Mouse (Mus musculus): Measurements from ENCODE around the gene Rcc1. TPM values are rescaled to one million over a fixed set of nuclear protein-coding genes. Genes with fewer than 3 reads are reported as not detected.

Gene Rcc1
- polyA plus RNA-seq, 1 experiment from 2014 or later = 79.4 TPM

DNA sequence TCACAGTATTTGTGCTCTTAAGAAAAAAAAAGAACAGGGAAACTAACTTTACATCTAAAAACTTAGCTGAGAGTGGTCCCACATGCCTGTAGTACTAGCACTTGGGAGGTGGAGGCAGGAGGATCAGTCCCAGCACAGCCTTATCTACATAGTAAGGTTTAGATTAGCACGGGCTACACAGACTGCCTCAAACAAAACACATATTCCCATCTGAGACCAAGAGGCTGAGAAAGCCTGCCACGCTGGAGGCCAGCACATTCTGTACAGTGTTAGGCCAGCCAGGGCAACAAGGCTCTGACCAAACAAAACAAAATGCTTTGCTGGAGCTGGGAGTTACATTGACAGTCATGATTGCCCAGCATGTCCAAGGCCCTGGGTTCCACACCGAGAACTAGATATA lies 30.1 kb upstream of the Rcc1 start:
- H3K4me1 ChIP-seq (replicated peaks) = peaks cover 42% of the 10 kb centered on the region
- H3K36me3 ChIP-seq = peaks cover 61% of the 10 kb centered on the region
- H3K4me3 ChIP-seq (replicated peaks) = no peak overlapping the region
- H3K27me3 ChIP-seq = no peaks in the 10 kb centered on the region
- H3K27ac ChIP-seq = peak overlapping the region; percentile 15; the same call in 1 of the 2 replicates
- 44% methylated on average over 3 of the region's 3 CpGs for WGBS (ENCODE audit: insufficient replicate concordance)
- ATAC-seq (ENCODE audit: low read depth) = peak; percentile 71
- H3K9me3 ChIP-seq (replicated peaks) = no peaks in the 10 kb centered on the region
- no peak overlapping the region for H3K4me2 ChIP-seq
- H3K9ac ChIP-seq = no peak overlapping the region
- no peak for DNase-seq

DNA sequence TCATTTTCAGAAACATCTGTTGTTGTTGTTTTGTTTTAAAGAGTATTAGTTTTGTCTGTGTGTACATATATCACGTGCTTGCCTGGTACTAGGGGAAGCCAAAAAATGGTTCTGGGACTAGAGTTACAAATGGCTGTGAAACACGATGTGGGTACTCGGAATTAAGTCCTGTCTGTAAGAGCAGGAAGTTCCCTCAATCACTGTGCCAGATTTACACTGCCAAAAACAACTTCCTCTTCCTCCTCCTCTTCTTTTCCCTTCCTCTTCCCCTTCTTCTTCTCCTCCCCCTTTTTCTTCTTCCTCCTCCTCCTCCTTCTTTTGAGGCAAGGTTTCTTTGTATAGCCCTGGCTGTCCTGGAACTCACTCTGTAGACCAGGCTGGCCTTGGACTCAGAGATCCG lies 28.9 kb upstream of the Rcc1 start:
- ATAC-seq (ENCODE audit: low read depth) (no peak), DNase-seq (no peak)
- no peak overlapping the region for H3K9ac ChIP-seq
- H3K4me3 ChIP-seq (replicated peaks) = no peak overlapping the region
- no peak overlapping the region for H3K27ac ChIP-seq
- peaks cover 68% of the 10 kb centered on the region for H3K36me3 ChIP-seq
- WGBS (ENCODE audit: insufficient replicate concordance) = 62% methylated on average over 4 of the region's 4 CpGs
- H3K4me1 ChIP-seq (replicated peaks) = peaks cover 30% of the 10 kb centered on the region
- no peaks in the 10 kb centered on the region for H3K9me3 ChIP-seq (replicated peaks)
- H3K27me3 ChIP-seq = no peaks in the 10 kb centered on the region
- H3K4me2 ChIP-seq = no peak overlapping the region

DNA sequence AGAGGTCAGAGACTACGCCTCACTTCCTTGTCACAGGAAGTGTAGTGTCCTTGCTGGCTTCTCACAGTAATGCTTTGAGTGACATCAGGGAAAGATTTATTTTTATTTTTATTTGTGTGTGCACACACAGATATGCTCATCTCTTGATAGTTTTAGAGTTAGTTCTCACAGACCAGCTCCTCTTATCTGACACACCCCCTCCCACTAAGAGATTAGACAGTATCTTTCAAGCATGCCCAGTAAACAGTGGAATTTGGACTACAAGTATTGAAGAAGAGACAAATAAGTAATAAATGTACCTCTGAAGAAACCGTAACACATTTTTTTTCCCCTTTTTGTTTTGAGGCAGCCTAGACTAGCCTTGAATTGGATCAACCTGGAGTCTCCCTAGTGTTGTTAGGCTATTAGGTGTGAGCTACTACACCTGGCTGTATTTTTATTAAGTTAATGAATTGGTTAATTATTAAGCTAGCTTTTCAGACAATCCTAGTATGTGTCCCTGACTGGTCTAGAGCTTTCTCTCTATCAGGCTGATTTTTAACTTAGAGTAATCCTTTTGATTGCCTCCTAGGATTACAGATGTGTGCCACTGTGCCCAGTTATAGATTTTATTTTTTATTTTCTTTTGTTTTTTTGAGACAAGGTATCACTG lies 27.7 kb upstream of the Rcc1 start:
- H3K4me1 ChIP-seq (replicated peaks) = peaks cover 22% of the 10 kb centered on the region

DNA sequence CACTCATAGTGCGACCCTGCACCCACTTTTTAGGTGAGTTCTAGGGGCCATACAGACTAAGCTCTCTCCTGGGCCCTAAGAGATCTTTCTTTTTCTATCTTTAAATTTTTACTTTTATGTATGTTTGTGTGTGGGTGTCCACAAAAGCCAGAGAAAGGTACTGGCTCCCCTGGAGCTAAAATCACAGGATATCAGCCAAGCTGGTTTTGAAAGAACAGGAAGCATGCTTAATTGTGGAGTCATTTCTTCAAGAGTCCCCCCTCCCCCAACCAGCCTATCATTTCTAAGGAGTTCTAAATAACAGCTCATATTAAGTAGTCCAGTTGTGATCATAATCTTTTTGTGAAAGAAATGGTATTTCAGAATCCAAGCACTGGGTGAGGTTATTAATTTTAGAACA lies 20.4 kb upstream of the Rcc1 start:
- Histone ChIP-seq H3K4me2 (no peak overlapping the region), H3K9me3 (replicated peaks) (no peaks in the 10 kb centered on the region), H3K27me3 (no peaks in the 10 kb centered on the region), H3K9ac (no peak overlapping the region), H3K4me3 (replicated peaks) (no peak overlapping the region), H3K27ac (no peak overlapping the region), H3K4me1 (replicated peaks) (no peaks in the 10 kb centered on the region), H3K36me3 (peaks cover 76% of the 10 kb centered on the region)
- WGBS (ENCODE audit: insufficient replicate concordance) = 90% methylated on average over 1 of the region's 1 CpGs
- DNase-seq = no peak
- ATAC-seq (ENCODE audit: low read depth) = no peak

More for the DNA sequence above, 27.7 kb upstream of the Rcc1 start:
- H3K27ac ChIP-seq = no peak overlapping the region
- H3K4me2 ChIP-seq = no peak overlapping the region
- H3K9me3 ChIP-seq (replicated peaks) = no peaks in the 10 kb centered on the region
- DNase-seq (no peak), ATAC-seq (ENCODE audit: low read depth) (no peak)
- no peak overlapping the region for H3K4me3 ChIP-seq (replicated peaks)
- H3K36me3 ChIP-seq = peaks cover 66% of the 10 kb centered on the region
- 87% methylated on average over 2 of the region's 2 CpGs for WGBS (ENCODE audit: insufficient replicate concordance)
- no peak overlapping the region for H3K9ac ChIP-seq
- no peaks in the 10 kb centered on the region for H3K27me3 ChIP-seq

DNA sequence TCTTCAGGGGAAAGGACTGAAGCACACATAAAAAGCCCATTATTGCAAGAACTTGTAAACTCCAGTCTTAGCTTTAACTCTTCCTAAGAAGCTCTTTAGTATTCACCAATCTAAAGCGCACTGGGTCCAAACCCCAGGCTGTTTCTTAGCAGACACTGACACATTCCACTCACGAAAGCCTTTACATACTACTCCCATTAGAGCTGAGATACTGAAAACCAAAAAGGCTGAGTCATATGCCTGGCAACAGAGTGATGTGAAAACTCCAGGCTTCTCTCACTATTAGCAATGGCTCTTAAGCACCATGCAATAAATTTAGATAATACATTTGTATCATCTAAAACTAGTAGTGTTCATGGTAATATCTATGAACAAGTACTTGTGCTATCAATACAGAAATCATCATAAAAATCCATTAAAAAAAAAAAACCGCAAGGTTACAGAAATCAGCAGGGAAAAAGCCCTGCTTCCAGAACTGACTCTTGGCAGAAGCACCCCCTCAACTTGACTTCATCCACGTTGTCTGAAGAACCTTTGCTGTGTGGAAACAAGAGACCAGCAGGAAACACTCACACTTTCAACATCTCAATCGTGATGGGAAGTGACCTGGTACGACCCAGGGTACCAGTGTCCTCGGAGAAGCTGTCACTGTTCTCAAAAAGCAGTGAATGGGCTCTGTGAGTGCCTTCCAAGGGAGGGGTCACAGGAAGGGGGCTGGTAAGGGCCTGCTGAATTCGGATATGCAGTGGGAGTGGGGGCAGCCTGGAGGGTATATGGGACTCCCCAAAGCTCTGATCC lies 16.7 kb upstream of the Rcc1 start:
- ATAC-seq (ENCODE audit: low read depth) (no peak), DNase-seq (no peak)
- no peaks in the 10 kb centered on the region for H3K4me1 ChIP-seq (replicated peaks)
- H3K4me3 ChIP-seq (replicated peaks) = no peak overlapping the region
- H3K4me2 ChIP-seq = no peak overlapping the region
- H3K27ac ChIP-seq = no peak overlapping the region
- H3K27me3 ChIP-seq = no peaks in the 10 kb centered on the region
- H3K9ac ChIP-seq = no peak overlapping the region
- H3K9me3 ChIP-seq (replicated peaks) = no peaks in the 10 kb centered on the region
- H3K36me3 ChIP-seq = peaks cover 84% of the 10 kb centered on the region
- 78% methylated on average over 8 of the region's 8 CpGs for WGBS (ENCODE audit: insufficient replicate concordance)

DNA sequence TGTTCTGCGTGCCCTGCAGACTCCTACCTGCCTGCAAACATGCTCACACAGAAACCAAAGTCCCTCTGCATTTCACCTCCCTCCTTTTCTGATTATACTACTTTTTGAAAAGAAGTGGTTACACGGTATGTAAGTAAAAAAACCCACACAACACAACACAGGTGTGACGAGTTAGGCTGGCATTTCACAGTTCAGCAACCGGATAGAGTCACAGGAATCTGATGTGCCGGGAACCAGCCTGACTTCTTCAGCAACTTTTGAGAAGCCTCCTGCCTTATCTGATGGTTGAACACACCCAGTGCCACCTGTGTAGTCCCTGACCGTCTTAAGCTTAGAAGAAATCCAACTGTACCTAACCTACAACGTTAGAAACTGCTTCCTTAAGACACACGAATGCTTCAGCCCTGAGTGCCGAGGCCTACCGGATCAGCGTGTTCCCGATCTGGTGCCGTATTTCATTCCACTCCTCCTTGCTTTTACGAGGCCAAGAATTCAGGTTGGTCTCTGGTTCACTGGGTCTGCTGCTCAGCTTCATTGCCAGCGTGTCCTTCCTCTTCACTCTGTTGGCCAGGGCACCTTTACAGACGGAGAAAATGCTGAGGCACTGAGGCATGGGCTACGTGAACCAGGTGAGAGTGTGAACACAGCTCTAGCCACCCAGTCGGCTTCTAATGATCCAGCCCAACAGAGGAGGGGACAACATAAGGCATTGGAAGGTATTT lies 14.2 kb upstream of the Rcc1 start:
- Histone ChIP-seq H3K4me2 (no peak overlapping the region), H3K36me3 (peaks cover 91% of the 10 kb centered on the region), H3K9me3 (replicated peaks) (no peaks in the 10 kb centered on the region), H3K4me3 (replicated peaks) (no peak overlapping the region), H3K9ac (no peak overlapping the region), H3K4me1 (replicated peaks) (no peaks in the 10 kb centered on the region), H3K27ac (no peak overlapping the region), H3K27me3 (no peaks in the 10 kb centered on the region)
- 83% methylated on average over 18 of the region's 18 CpGs for WGBS (ENCODE audit: insufficient replicate concordance)
- ATAC-seq (ENCODE audit: low read depth) (no peak), DNase-seq (no peak)

DNA sequence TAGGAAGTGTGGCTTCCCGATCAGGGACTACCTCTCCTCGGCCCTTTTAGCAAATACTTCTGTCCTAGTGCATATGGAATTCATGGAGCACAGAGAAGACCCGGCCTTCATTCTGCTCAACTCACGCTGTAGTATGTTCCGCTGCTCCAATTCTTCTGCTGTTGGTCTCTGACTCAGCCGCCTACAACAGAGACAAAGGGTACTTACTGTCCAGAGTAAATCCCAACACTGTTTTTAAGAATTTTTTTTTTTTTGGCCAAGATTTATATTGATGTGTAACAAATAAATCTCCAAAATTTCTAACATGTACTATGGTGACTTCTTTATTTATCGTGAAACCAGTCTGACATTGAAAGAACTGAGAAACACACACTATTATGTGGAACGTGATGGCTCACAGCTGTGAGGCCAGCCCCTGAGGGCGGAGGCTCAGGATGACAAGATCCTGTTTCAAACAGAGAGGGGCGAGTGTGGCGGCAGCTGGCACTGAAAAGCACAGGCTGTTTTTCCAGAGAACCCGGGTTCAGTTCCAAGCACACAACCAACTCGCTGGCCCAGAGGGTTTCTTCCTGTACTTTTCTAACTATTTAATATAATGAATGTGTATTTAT lies 12.2 kb upstream of the Rcc1 start:
- Histone ChIP-seq H3K36me3 (peaks cover 89% of the 10 kb centered on the region), H3K9me3 (replicated peaks) (no peaks in the 10 kb centered on the region), H3K4me1 (replicated peaks) (no peaks in the 10 kb centered on the region), H3K4me2 (no peak overlapping the region), H3K9ac (no peak overlapping the region), H3K27ac (no peak overlapping the region), H3K27me3 (no peaks in the 10 kb centered on the region), H3K4me3 (replicated peaks) (no peak overlapping the region)
- ATAC-seq (ENCODE audit: low read depth) (no peak), DNase-seq (no peak)
- 87% methylated on average over 13 of the region's 13 CpGs for WGBS (ENCODE audit: insufficient replicate concordance)

DNA sequence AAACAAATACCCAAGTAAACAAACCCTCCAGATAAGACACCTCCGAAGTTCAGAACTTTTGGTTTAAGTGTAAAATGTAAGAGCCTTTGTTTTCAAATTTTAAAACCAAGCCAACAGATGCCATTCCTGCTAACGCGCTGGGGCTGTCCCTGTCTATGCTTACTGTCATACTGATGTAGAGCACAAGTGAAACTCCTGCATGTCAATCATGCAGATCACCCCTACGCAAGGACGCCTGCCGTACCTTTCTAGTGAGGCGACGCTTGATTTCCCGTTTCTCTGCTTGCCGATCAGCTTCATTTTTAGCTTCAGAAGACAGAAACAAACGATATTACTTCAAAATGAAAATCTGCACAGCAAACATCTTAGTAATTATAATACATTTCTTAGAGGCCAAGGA lies 10.1 kb upstream of the Rcc1 start:
- no peak overlapping the region for H3K9ac ChIP-seq

DNA sequence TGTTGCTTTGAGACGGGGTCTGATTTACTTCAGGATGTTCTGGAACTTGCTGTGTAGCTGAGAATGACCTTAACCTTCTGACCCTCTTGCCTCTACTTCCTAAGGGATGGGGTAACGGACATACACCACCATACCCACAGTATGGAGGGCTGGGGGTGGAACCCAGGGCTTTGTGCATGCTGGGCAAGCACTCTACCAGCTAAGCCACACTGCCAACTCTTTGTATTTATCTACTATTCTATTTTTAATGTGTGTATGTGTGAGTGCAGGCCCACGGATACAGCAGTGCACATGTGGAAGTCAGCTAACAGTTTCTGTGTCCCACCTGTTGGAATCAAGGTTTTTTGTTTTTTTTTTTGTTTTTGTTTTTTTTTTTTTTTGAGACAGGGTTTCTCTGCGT lies 6.1 kb upstream of the Rcc1 start:
- WGBS (ENCODE audit: insufficient replicate concordance) = 76% methylated on average over 4 of the region's 4 CpGs
- H3K9ac ChIP-seq = no peak overlapping the region

More for the DNA sequence above, 10.1 kb upstream of the Rcc1 start:
- peaks cover 88% of the 10 kb centered on the region for H3K36me3 ChIP-seq
- no peaks in the 10 kb centered on the region for H3K9me3 ChIP-seq (replicated peaks)
- no peaks in the 10 kb centered on the region for H3K4me1 ChIP-seq (replicated peaks)
- WGBS (ENCODE audit: insufficient replicate concordance) = 92% methylated on average over 11 of the region's 11 CpGs
- no peak overlapping the region for H3K4me2 ChIP-seq
- no peak for ATAC-seq (ENCODE audit: low read depth)
- no peaks in the 10 kb centered on the region for H3K27me3 ChIP-seq
- no peak for DNase-seq
- no peak overlapping the region for H3K27ac ChIP-seq
- H3K4me3 ChIP-seq (replicated peaks) = no peak overlapping the region

DNA sequence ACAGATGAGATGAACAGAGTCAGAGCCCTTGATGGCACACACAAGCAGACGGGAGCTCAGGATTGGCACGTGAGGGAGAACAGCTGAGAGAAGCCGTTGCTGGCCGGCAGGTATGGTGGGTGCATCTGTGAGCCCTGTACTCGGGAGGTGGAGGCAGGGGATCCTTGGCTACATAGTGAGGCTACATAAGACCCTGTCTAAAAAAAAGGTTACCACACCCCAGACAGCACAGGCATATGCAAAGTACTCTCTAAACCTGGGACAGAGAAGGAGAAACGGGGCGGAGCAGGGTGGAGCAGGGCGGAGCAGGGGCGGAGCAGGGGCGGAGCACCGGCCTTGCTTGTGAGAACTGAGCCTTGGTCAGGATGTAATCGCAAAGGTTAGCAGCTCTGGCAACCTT lies 2.8 kb upstream of the Rcc1 start:
- Histone ChIP-seq H3K4me2 (peak overlapping the region; percentile 53), H3K27me3 (no peaks in the 10 kb centered on the region), H3K9me3 (replicated peaks) (no peaks in the 10 kb centered on the region), H3K4me3 (replicated peaks) (peak overlapping the region; percentile 8; the same call in 1 of the 2 replicates), H3K4me1 (replicated peaks) (peaks cover 50% of the 10 kb centered on the region), H3K27ac (peak overlapping the region; percentile 87), H3K9ac (peak overlapping the region; percentile 63), H3K36me3 (peaks cover 61% of the 10 kb centered on the region)
- DNase-seq (no peak), ATAC-seq (ENCODE audit: low read depth) (peak; percentile 85)
- 32% methylated on average over 12 of the region's 12 CpGs for WGBS (ENCODE audit: insufficient replicate concordance)

More for the DNA sequence above, 6.1 kb upstream of the Rcc1 start:
- H3K27me3 ChIP-seq = no peaks in the 10 kb centered on the region
- H3K9me3 ChIP-seq (replicated peaks) = no peaks in the 10 kb centered on the region
- H3K36me3 ChIP-seq = peaks cover 70% of the 10 kb centered on the region
- no peak overlapping the region for H3K27ac ChIP-seq
- H3K4me2 ChIP-seq = no peak overlapping the region
- peaks cover 30% of the 10 kb centered on the region for H3K4me1 ChIP-seq (replicated peaks)
- H3K4me3 ChIP-seq (replicated peaks) = no peak overlapping the region
- no peak for ATAC-seq (ENCODE audit: low read depth)
- no peak for DNase-seq

DNA sequence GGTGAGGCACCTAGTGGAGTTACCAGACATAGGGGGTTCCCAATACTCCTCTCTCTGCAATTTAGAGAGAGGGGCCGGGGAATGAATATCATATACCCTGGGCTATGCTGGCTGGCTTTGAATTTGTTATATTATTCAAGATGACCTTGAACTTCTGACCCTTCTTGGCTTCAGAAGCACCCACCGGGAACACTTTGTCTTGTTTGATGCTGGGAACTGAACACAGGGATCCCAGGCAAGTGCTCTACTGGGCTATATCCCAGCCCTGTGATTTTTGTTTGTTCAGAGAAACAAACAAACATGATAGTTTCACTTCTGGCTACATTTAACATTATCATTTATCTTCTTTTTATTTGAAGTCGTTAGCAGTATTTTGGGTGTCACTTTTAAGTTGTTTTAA lies 2.0 kb upstream of the Rcc1 start:
- no peak overlapping the region for H3K4me3 ChIP-seq (replicated peaks)
- no peak overlapping the region for H3K9ac ChIP-seq
- H3K36me3 ChIP-seq = peaks cover 62% of the 10 kb centered on the region
- no peaks in the 10 kb centered on the region for H3K9me3 ChIP-seq (replicated peaks)
- H3K27me3 ChIP-seq = no peaks in the 10 kb centered on the region
- no peak overlapping the region for H3K4me2 ChIP-seq
- 78% methylated on average over 3 of the region's 3 CpGs for WGBS (ENCODE audit: insufficient replicate concordance)
- no peak for DNase-seq
- H3K4me1 ChIP-seq (replicated peaks) = peaks cover 58% of the 10 kb centered on the region
- peak overlapping the region; percentile 87 for H3K27ac ChIP-seq
- no peak for ATAC-seq (ENCODE audit: low read depth)
